Mouse (Mus musculus): ENCODE measurements at regions not wholly inside any gene's neighbourhood (a gene's known extent, or its start where the extent isn't known, plus 50 kb on each side); places are given as distances from the start of the nearest gene placed in this dataset.
A peak's percentile ranks its signal among the peaks of the same experiment; 100 is the strongest.

GRCm38 (mm10) chr11:117538732-117539131 lies 54.6 kb downstream of the Gm11733 start:
- DNase-seq: no peak

GRCm38 (mm10) chr11:117540609-117541008 lies 56.4 kb downstream of the Gm11733 start:
- DNase-seq: no peak

GRCm38 (mm10) chr11:117541205-117541884 lies 57.2 kb downstream of the Gm11733 start:
- DNase-seq: no peak

DNA sequence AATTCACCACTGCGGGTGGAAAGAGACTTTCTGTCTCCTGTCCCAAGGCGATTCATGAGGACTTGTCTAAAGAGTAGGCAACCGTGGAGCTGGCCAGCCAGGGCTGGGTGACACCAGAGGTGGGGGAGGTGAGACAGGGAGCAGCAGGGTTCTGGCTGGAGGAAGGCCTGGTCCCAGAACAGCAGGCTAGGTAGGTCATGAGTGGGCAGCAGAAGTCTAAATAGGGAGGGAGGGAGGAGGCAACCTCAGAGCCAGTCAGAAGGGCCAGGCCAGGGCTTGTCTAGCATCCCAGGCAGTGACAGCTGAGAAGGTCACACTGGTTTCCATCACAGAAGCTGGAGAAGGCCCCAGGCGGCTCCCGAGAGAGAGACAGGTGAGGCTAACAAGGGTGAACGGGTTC lies 59.0 kb downstream of the Gm11733 start:
- DNase-seq: peak; percentile 29

DNA sequence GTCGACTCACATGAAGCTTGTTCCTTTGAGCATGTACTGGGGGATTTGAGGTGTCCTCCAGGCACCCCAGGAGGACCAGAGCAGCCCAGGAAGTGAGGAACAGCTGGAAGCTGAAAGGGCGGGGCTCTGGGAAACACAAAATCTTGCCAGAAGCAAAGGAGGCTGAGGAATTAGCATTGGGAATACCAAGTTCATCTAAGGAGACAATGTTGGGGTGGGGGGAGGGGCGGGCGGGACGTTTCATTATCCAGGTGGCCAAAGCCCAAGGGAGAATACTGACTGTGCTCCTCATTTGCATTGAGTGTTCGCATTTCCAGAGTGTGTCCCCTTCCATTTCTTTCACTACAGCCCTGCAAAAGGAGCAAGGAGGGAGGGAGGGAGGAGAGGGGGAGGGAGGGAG lies 60.3 kb downstream of the Gm11733 start:
- no peak for DNase-seq

DNA sequence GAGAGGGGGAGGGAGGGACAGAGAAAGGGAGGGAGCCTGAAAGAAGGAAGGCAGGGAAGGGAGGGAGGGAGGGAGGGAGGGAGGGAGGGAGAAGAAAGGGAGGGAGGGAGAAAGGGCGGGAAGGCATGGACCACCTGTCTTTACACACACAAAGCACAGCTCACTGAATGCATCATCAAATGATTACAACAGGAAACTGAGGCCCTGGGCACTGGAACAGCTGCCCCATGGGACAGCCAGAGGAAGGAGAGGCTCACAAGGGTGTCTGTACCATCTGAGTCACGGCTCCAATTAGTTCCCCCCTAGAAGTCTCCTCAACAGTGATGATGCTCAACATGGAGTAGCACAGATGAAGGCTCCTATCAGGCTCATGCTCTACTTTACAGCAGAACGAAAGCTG lies 60.8 kb downstream of the Gm11733 start:
- no peak for DNase-seq

DNA sequence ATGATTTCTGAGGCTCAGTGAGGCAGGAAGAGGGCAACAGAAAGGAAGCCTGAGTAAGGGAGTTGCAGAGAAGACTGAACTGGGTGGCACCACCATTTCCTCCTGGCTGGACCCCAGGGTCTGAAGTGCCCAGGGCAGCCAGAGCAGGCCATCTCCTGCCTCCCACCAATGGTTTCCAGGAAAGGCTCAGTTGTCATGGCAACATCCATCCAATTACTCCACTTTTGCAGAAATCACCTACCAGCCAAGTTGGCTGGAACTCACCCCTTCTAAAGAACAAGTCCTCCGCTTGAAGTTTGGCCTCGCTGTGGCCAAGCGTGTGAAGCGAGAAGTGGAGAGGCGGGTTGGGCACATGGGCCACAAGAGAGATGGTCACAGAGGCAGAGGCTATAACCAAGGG lies 67.8 kb downstream of the Gm11733 start:
- no peak for DNase-seq

DNA sequence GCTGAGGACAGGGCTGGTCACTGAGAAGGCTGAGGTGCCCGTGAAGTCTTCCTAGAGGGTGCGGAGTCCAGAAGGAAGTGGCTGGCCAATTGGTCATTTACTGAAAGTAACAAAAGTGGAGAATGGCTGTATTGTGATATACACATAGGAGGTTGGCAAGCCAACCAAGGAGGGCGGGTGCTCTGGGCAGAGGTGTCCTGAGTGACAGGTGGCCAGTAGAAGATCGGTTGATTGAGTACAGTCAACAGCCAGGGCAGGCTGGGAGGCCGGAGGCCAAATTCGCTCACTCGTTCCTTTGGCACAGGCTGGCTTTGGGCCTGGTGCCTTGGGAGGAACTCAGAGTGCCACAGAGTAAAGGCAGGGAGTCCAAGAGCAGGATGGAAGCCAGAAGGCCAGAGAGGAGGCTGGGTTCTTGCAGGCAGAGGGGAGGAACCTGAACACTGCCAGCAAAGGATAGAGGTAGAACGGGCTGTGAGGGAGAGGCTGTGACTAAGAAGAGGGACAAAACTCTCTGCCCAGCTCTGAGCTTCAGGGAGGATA lies 68.3 kb downstream of the Gm11733 start:
- no peak for DNase-seq

DNA sequence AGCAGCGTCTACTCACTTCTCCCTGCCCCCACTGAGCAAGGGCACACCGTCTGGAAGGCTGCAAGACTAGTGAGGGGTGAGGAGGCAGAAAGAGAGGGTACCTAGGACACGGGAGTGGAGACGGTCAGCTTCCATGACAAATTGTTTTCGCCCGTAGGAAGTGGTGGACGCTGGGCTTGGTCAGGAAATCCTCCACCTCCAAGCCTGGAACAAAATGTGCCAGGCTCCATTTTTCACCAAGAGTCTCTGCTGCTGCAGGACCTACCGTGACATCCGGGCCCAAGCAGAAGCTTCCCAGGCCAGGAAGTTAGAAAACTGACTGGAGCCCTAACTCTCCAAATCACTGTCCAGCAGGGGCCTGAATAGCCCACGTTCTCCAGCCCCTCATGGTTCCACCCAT lies 69.9 kb downstream of the Gm11733 start:
- DNase-seq: no peak

- DNase-seq: peak; percentile 53
Measured at GRCm38 (mm10) chr11:117557474-117558381, 73.6 kb downstream of the Gm11733 start.

- no peak for DNase-seq
Measured at GRCm38 (mm10) chr11:117559839-117560238, 75.7 kb downstream of the Gm11733 start.

- DNase-seq: no peak
Measured at GRCm38 (mm10) chr11:117567961-117568605, 83.9 kb downstream of the Gm11733 start.

DNA sequence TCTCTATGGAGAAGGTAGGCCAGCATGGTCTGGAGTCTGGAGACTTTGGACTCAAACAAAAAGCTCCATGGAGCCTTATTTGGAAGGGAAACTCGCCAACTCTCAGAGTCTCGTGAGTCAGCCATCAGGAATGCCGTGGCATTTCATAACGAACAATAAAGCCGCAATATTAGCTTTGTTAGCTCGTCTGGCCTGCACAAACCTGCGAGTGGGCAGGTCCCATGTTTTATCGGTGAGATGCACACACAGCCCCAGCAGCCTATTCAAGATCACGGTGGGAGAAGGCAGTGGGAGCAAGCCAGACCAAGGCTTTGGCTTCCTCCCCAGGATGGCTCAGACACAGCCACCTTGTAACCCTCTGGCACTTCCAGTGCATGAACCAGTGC lies 84.4 kb downstream of the Gm11733 start:
- DNase-seq: peak; percentile 47

GRCm38 (mm10) chr11:117569566-117570101 lies 84.5 kb upstream of the Tnrc6c start:
- no peak for DNase-seq

- DNase-seq: no peak
Measured at GRCm38 (mm10) chr11:117571858-117572257, 82.2 kb upstream of the Tnrc6c start.

GRCm38 (mm10) chr11:117574721-117575120 lies 79.4 kb upstream of the Tnrc6c start:
- DNase-seq: peak; percentile 44

DNA sequence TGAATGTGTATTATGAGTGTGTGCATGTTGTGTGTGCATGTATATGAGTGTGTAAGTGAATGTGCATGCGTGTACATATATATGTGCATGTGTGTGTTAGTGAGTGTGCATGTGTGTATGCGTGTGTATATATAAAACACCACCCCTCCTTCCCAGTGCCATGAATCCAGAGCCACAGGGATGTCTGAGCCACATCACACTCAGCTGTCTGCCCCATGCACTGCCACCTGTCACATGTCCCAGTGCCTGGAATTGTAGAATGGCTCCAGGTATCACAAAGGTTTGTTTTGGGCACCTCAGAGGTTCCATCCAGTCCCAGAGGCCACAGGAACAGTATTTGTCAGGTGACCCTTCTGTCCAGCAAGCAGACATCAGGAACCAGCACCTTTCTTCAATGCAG lies 75.0 kb upstream of the Tnrc6c start:
- no peak for DNase-seq

GRCm38 (mm10) chr11:117579720-117580119 lies 74.4 kb upstream of the Tnrc6c start:
- no peak for DNase-seq

GRCm38 (mm10) chr11:117583478-117583877 lies 70.6 kb upstream of the Tnrc6c start:
- DNase-seq: no peak

- DNase-seq: no peak
Measured at GRCm38 (mm10) chr11:117585556-117585955, 68.5 kb upstream of the Tnrc6c start.

DNA sequence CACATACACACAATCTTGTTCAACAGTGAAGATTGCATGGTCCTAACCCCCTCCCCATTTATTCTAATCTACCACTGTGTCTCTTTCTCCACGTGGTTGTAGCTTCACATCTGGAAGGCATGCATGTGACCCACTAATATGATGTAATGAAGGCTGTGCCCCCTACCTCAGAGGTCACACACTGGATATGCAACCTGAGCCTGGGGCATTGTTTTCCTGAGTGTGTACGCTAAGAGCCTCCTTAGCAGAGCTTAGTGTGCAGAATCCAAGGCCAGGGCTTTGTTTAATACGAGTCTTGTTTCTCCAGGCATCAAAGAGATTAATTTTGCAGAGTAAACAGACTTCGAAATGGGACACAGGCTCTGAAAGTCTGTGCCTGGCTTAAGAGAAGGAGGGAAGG lies 68.0 kb upstream of the Tnrc6c start:
- no peak for DNase-seq

- no peak for DNase-seq
Measured at GRCm38 (mm10) chr11:117586857-117587425, 67.1 kb upstream of the Tnrc6c start.

All from gastrocnemius, postnatal 10 days (tissue).